Mouse (Mus musculus): ENCODE data around the gene AL732309.1. TPM values are rescaled to one million over a fixed set of nuclear protein-coding genes. Genes with fewer than 3 reads are reported as not detected.

The AL732309.1 gene
- polyA plus RNA-seq, 1 experiment: 1.3 TPM

DNA sequence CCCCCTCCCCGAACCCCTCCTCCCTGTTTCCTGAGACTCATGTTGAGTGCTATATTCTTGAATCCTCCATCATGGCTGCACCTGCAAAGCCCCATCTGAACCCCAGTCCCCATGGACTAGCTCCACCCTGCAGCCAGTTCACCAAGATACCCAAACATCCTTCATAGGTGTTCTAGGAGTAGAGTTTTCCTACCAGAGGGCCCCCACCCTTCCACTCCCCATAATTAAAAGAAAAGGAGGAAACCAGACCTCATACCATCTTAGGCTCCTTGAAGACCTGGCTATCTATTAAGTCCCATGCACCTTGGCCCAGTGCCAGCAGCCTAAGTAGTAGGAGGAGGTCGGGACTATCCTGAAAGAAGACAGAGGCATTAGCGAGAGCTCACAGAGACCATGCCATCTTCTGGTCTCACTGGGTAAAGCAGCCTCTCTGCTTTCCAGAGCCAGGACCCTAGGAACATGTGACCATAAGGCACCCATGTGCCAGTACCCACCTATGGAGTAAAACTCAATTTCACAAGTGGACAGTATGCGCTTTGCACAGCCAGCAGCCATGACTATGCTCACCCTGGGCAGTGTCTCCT is 42.9 kb downstream of the AL732309.1 start:
- H3K4me1 ChIP-seq (ENCODE audit: control insufficient read depth, insufficient read depth, low read length): peaks cover 3% of the 10 kb centered on the region; the same call in 1 of the 2 replicates
- TF ChIP-seq POLR2A (IDR thresholded peaks at IDR 0.05; ENCODE audit: borderline replicate concordance, low read depth, low read length) (no peak), CTCF (IDR thresholded peaks at IDR 0.05; ENCODE audit: low read depth, low read length) (no peak)
- H3K4me3 ChIP-seq (ENCODE audit: insufficient read depth, low read length): no peak overlapping the region
- H3K27ac ChIP-seq (ENCODE audit: insufficient read depth, low read depth, low read length): no peak overlapping the region

DNA sequence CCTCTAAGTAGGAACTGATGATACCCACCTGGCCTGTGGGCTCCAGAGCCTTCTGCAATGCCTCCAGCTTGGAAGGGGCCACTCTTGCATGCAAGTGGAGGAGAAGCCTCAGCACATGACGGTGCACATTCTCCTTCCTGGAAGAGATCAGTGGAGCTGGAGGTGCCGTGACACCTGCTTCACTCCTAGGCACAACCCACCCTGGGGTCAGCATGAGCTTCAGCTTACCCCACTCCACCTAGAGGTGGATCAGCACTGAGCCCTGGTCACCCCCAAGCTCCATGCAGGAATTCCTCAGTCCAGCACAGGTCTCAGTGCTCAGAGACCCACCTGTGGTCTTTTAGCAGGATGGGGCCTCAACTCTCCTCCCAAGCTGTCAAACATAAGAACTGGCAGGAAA is 46.0 kb downstream of the AL732309.1 start:
- no peak overlapping the region for H3K27ac ChIP-seq (ENCODE audit: insufficient read depth, low read depth, low read length)
- H3K4me3 ChIP-seq (ENCODE audit: insufficient read depth, low read length): no peak overlapping the region
- peaks cover 15% of the 10 kb centered on the region for H3K4me1 ChIP-seq (ENCODE audit: control insufficient read depth, insufficient read depth, low read length)
- TF ChIP-seq POLR2A (IDR thresholded peaks at IDR 0.05; ENCODE audit: borderline replicate concordance, low read depth, low read length) (no peak), CTCF (IDR thresholded peaks at IDR 0.05; ENCODE audit: low read depth, low read length) (no peak)

DNA sequence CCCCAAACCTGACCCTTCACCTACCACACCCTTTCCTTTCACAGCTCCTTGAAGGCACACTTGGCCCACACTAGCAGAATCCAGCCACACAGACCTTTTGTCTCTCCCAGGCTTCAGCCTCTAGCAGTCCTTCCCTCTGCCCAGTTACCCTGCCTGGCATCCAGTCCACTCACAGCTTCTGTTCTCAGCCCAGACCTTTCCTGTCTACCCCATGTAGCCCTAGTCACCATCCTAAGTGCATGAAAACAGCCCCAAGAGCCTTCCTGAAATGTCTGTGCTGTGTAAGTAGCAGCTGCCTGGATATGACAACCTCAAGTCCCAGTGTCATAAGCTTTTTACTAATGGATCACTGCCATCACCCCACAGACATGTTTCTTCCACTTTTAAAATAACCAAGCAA is 48.7 kb downstream of the AL732309.1 start:
- H3K4me1 ChIP-seq (ENCODE audit: control insufficient read depth, insufficient read depth, low read length): peaks cover 21% of the 10 kb centered on the region

DNA sequence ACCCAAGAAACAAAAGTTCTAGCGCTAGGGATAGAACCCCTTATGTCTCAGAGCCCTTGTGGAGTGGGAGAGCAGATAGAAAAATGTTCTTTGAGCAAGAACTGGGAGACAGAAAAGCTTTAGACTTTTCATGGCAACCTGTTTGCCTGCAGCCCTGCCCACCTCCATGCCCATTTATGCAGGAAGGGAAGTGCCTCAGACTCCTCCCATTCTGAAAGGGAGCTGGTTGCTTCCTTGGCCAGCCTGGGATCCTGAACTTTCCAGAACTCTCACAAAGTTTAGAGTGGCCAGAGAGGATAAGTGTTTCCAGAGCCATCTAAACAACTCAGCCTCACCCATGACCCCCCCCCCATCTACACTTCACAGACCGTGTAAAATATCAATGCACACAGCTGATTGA is 49.5 kb downstream of the AL732309.1 start:
- H3K4me3 ChIP-seq (ENCODE audit: insufficient read depth, low read length): peak overlapping the region; percentile 76
- H3K27ac ChIP-seq (ENCODE audit: insufficient read depth, low read depth, low read length): peak overlapping the region; percentile 87
- TF ChIP-seq CTCF (IDR thresholded peaks at IDR 0.05; ENCODE audit: low read depth, low read length): no peak
- no peak for TF ChIP-seq POLR2A (IDR thresholded peaks at IDR 0.05; ENCODE audit: borderline replicate concordance, low read depth, low read length)
- H3K4me1 ChIP-seq (ENCODE audit: control insufficient read depth, insufficient read depth, low read length): peaks cover 21% of the 10 kb centered on the region

More for the DNA sequence above, 48.7 kb downstream of the AL732309.1 start:
- TF ChIP-seq POLR2A (IDR thresholded peaks at IDR 0.05; ENCODE audit: borderline replicate concordance, low read depth, low read length) (no peak), CTCF (IDR thresholded peaks at IDR 0.05; ENCODE audit: low read depth, low read length) (no peak)
- H3K27ac ChIP-seq (ENCODE audit: insufficient read depth, low read depth, low read length): peak overlapping the region; percentile 87; the same call in 1 of the 2 replicates
- no peak overlapping the region for H3K4me3 ChIP-seq (ENCODE audit: insufficient read depth, low read length)

DNA sequence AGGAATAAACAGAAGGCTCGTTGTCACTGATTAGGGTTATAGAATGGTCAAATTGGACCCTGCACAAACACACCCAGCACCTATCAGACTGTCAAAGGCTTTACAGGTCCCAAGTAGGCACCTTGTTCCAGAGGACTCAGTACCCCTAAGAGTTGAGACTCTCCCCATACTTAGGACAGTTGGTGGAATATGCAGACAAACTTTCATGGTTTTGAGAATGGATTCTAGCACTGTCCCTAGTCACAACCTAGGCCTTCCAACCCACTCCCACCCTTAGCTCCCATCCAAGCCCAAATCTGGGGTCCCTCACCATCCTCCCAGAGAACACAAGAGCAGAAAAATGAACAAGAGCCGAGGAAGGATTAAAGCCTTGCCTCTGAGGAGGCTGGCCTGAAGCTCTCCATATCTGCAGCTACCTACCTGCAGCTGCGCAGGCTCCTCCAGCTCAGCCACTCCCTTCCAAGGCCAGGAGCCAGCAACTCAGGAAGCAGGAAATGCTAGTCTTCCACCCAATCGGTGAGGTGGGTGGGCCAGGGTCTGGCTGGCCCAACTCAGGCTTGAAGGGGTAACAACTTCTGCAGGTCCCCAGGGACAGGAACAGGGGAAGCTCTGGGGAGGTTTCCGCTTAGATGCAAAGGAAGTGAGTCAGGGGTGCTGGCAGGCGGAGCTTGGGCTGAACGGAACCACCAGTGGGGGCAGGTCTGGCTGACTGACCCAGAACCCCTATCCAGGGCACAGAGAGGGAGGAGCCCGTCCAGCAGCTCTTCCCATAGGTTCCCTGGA is 50.3 kb downstream of the AL732309.1 start, which contains the start of gene Tor4a:
TSS of gene Tor4a (minus strand) at position 715 of the 783 bp plus-strand sequence.
- TF ChIP-seq CTCF (IDR thresholded peaks at IDR 0.05; ENCODE audit: low read depth, low read length) (no peak), POLR2A (IDR thresholded peaks at IDR 0.05; ENCODE audit: borderline replicate concordance, low read depth, low read length) (no peak)
- peaks cover 21% of the 10 kb centered on the region for H3K4me1 ChIP-seq (ENCODE audit: control insufficient read depth, insufficient read depth, low read length)

DNA sequence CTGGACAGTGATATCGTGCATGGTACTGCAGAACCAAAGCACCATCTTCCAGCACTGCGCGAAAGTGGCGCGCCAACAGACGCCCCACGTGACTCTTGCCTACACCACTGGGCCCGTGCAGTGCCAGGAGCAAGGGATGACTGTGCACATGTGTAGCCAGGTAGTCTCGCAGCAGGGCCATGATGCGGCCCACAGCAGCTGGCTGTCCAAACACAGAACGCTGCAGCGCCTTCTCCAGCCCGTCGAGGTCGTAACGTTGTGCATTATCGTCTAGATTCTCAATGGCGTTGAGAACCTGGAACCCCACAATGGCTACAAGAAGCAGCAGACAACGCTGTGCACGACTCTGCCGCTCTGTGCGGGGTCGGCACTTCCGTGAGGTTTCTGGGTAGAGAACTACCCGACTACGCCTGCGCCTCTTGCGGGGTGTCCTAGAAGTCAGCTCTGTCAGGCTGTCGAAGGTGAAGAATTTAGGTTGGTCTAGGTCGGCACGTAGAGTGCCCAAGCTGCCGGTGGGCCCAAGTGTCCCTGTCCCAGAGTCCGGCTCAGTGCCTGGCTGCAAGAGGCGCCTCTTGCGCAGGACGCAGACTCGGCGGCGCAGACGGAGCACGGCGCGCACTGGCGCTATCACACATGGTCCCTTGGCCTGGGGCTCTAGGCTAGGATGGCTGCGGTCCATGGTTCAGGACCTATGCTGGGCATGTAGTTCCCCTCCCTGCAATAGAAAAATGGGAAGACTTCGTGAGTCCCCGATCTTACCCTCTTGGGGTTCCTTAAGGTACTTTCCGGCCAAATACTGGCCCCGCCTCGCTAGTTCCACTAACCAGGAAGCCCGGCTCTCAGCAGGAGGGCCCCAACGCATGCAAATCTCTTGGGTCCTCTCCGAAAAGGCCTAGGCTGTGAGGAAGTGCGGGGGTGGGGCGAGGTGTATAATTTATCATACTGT is 51.2 kb downstream of the AL732309.1 start:
- Histone ChIP-seq H3K4me1 (ENCODE audit: control insufficient read depth, insufficient read depth, low read length) (peaks cover 21% of the 10 kb centered on the region), H3K27ac (ENCODE audit: insufficient read depth, low read depth, low read length) (peak overlapping the region; percentile 87), H3K4me3 (ENCODE audit: insufficient read depth, low read length) (peak overlapping the region; percentile 76)
- TF ChIP-seq CTCF (IDR thresholded peaks at IDR 0.05; ENCODE audit: low read depth, low read length): no peak
- no peak for TF ChIP-seq POLR2A (IDR thresholded peaks at IDR 0.05; ENCODE audit: borderline replicate concordance, low read depth, low read length)

More for the DNA sequence above, 50.3 kb downstream of the AL732309.1 start, which contains the start of gene Tor4a:
- H3K4me3 ChIP-seq (ENCODE audit: insufficient read depth, low read length): peak within 1 kb of the TSS; percentile 76
- peak within 1 kb of the TSS; percentile 87 for H3K27ac ChIP-seq (ENCODE audit: insufficient read depth, low read depth, low read length)

Other genes starting within 250 kb of the AL732309.1 start
- gene Nsmf, start 192.5 kb downstream of the AL732309.1 start, polyA plus RNA-seq (2012; ENCODE audit: insufficient read depth, insufficient read length, missing spikeins): 14.4 and 18.0 TPM in 2 replicates
- not detected in 2 replicates for gene Entpd8, start 166.6 kb downstream of the AL732309.1 start, polyA plus RNA-seq (2012; ENCODE audit: insufficient read depth, insufficient read length, missing spikeins)
- not detected in 2 replicates for gene Noxa1, start 151.7 kb downstream of the AL732309.1 start, polyA plus RNA-seq (2012; ENCODE audit: insufficient read depth, insufficient read length, missing spikeins)
- not detected in 2 replicates for gene Nrarp, start 66.1 kb downstream of the AL732309.1 start, polyA plus RNA-seq (2012; ENCODE audit: insufficient read depth, insufficient read length, missing spikeins)
- gene Tor4a, start 50.0 kb downstream of the AL732309.1 start, polyA plus RNA-seq (2012; ENCODE audit: insufficient read depth, insufficient read length, missing spikeins): 72.2 and 73.2 TPM in 2 replicates
- 33.3 and 35.7 TPM in 2 replicates for gene Nelfb, start 35.4 kb downstream of the AL732309.1 start, polyA plus RNA-seq (2012; ENCODE audit: insufficient read depth, insufficient read length, missing spikeins)
- gene Stpg3, start 32.2 kb downstream of the AL732309.1 start, polyA plus RNA-seq (2012; ENCODE audit: insufficient read depth, insufficient read length, missing spikeins): not detected in 2 replicates
- not detected in 2 replicates for gene Fam166a, start 28.1 kb downstream of the AL732309.1 start, polyA plus RNA-seq (2012; ENCODE audit: insufficient read depth, insufficient read length, missing spikeins)
- 124 and 135 TPM in 2 replicates for gene Tubb4b, start 22.2 kb downstream of the AL732309.1 start, polyA plus RNA-seq (2012; ENCODE audit: insufficient read depth, insufficient read length, missing spikeins)
- gene Slc34a3, start 12.5 kb downstream of the AL732309.1 start, polyA plus RNA-seq (2012; ENCODE audit: insufficient read depth, insufficient read length, missing spikeins): not detected in 2 replicates
- gene Rnf224, start 10.1 kb downstream of the AL732309.1 start, polyA plus RNA-seq (2012; ENCODE audit: insufficient read depth, insufficient read length, missing spikeins): not detected in 2 replicates
- gene Rnf208, start 4.6 kb downstream of the AL732309.1 start, polyA plus RNA-seq (2012; ENCODE audit: insufficient read depth, insufficient read length, missing spikeins): 0.66 TPM in 1 of 2 replicates, not detected in the other
- gene Cysrt1, start 4.4 kb downstream of the AL732309.1 start, polyA plus RNA-seq (2012; ENCODE audit: insufficient read depth, insufficient read length, missing spikeins): not detected in 2 replicates
- 18.1 and 20.4 TPM in 2 replicates for gene Tmem203, start 8.6 kb upstream of the AL732309.1 start, polyA plus RNA-seq (2012; ENCODE audit: insufficient read depth, insufficient read length, missing spikeins)
- gene Tprn, start 15.8 kb upstream of the AL732309.1 start, polyA plus RNA-seq (2012; ENCODE audit: insufficient read depth, insufficient read length, missing spikeins): 8.8 and 10.2 TPM in 2 replicates
- 55.1 and 59.7 TPM in 2 replicates for gene Ssna1, start 25.6 kb upstream of the AL732309.1 start, polyA plus RNA-seq (2012; ENCODE audit: insufficient read depth, insufficient read length, missing spikeins)
- 84.0 and 89.6 TPM in 2 replicates for gene Anapc2, start 25.6 kb upstream of the AL732309.1 start, polyA plus RNA-seq (2012; ENCODE audit: insufficient read depth, insufficient read length, missing spikeins)
- gene Tmem210, start 41.3 kb upstream of the AL732309.1 start, polyA plus RNA-seq (2012; ENCODE audit: insufficient read depth, insufficient read length, missing spikeins): not detected in 2 replicates
- gene Lrrc26, start 43.1 kb upstream of the AL732309.1 start, polyA plus RNA-seq (2012; ENCODE audit: insufficient read depth, insufficient read length, missing spikeins): not detected in 2 replicates
- gene Grin1, start 72.3 kb upstream of the AL732309.1 start, polyA plus RNA-seq (2012; ENCODE audit: insufficient read depth, insufficient read length, missing spikeins): 0.79 TPM in 1 of 2 replicates, not detected in the other
- gene Man1b1, start 85.5 kb upstream of the AL732309.1 start, polyA plus RNA-seq (2012; ENCODE audit: insufficient read depth, insufficient read length, missing spikeins): 36.1 and 43.5 TPM in 2 replicates
- gene Dpp7, start 109.5 kb upstream of the AL732309.1 start, polyA plus RNA-seq (2012; ENCODE audit: insufficient read depth, insufficient read length, missing spikeins): 93.4 and 99.0 TPM in 2 replicates
- gene Uap1l1, start 118.8 kb upstream of the AL732309.1 start, polyA plus RNA-seq (2012; ENCODE audit: insufficient read depth, insufficient read length, missing spikeins): 175 and 203 TPM in 2 replicates
- gene Sapcd2, start 125.5 kb upstream of the AL732309.1 start, polyA plus RNA-seq (2012; ENCODE audit: insufficient read depth, insufficient read length, missing spikeins): 7.2 and 8.0 TPM in 2 replicates
- not detected in 2 replicates for gene Entpd2, start 149.0 kb upstream of the AL732309.1 start, polyA plus RNA-seq (2012; ENCODE audit: insufficient read depth, insufficient read length, missing spikeins)
- gene Npdc1, start 152.5 kb upstream of the AL732309.1 start, polyA plus RNA-seq (2012; ENCODE audit: insufficient read depth, insufficient read length, missing spikeins): 5.0 and 6.6 TPM in 2 replicates
- gene Fut7, start 176.4 kb upstream of the AL732309.1 start, polyA plus RNA-seq (2012; ENCODE audit: insufficient read depth, insufficient read length, missing spikeins): 9.5 and 9.6 TPM in 2 replicates
- 14.9 and 16.4 TPM in 2 replicates for gene Abca2, start 181.8 kb upstream of the AL732309.1 start, polyA plus RNA-seq (2012; ENCODE audit: insufficient read depth, insufficient read length, missing spikeins)
- not detected in 2 replicates for gene Clic3, start 210.0 kb upstream of the AL732309.1 start, polyA plus RNA-seq (2012; ENCODE audit: insufficient read depth, insufficient read length, missing spikeins)
- 22.4 and 26.2 TPM in 2 replicates for gene Paxx, start 214.2 kb upstream of the AL732309.1 start, polyA plus RNA-seq (2012; ENCODE audit: insufficient read depth, insufficient read length, missing spikeins)
- not detected in 2 replicates for gene Ptgds, start 223.2 kb upstream of the AL732309.1 start, polyA plus RNA-seq (2012; ENCODE audit: insufficient read depth, insufficient read length, missing spikeins)
- not detected in 2 replicates for gene Lcn12, start 247.0 kb upstream of the AL732309.1 start, polyA plus RNA-seq (2012; ENCODE audit: insufficient read depth, insufficient read length, missing spikeins)

Measured in bone marrow macrophage, adult 2 months (primary cell).